In genomic region chr3:135375836-135376235, GRCm38 (mm10) we compare ENCODE assay signal across 20 mouse cellular contexts. TPM values are rescaled to one million over a fixed set of nuclear protein-coding genes. Genes with fewer than 3 reads are reported as not detected.
"Had no signal": no experiment of that assay in that cellular context is flagged by ENCODE, and none has a peak within 500 bp of the region (broad histone marks: within the 10 kb centered on the region; RNA-seq: fewer than 3 reads in every experiment).

No protein-coding gene starts in this region.

- H3K36me3 ChIP-seq: liver, embryonic 12.5 days; midbrain, embryonic 10.5 days; midbrain, embryonic 12.5 days; neural tube, embryonic 13.5 days; neural tube, embryonic 15.5 days had no signal

- H3K4me1 ChIP-seq: liver, embryonic 12.5 days; midbrain, embryonic 10.5 days; midbrain, embryonic 12.5 days; neural tube, embryonic 13.5 days; neural tube, embryonic 15.5 days had no signal

- H3K9me3 ChIP-seq: liver, embryonic 12.5 days; midbrain, embryonic 10.5 days; midbrain, embryonic 12.5 days; neural tube, embryonic 13.5 days; neural tube, embryonic 15.5 days had no signal

- H3K27ac ChIP-seq: liver, embryonic 12.5 days; liver, embryonic 14.5 days; midbrain, embryonic 10.5 days; midbrain, embryonic 12.5 days; neural tube, embryonic 13.5 days; neural tube, embryonic 15.5 days had no signal

- H3K4me2 ChIP-seq: liver, embryonic 12.5 days; midbrain, embryonic 12.5 days; neural tube, embryonic 13.5 days; neural tube, embryonic 15.5 days had no signal

- H3K27me3 ChIP-seq: liver, embryonic 12.5 days; midbrain, embryonic 12.5 days; neural tube, embryonic 13.5 days; neural tube, embryonic 15.5 days had no signal

- ATAC-seq: liver, embryonic 12.5 days; midbrain, embryonic 16.5 days had no signal

- H3K9ac ChIP-seq: liver, embryonic 12.5 days; liver, embryonic 14.5 days; midbrain, embryonic 12.5 days; neural tube, embryonic 13.5 days; neural tube, embryonic 15.5 days had no signal

- DNase-seq: lung, adult 2 months; lung, postnatal 4 days; midbrain, embryonic 14.5 days; retina, postnatal 1 day; right cerebral cortex, adult 18-20 months; right cerebral cortex, postnatal 25 days; right cerebral cortex, postnatal 4 days; spleen, adult 18-20 months had no signal

- H3K4me3 ChIP-seq: liver, embryonic 12.5 days; midbrain, embryonic 10.5 days; midbrain, embryonic 12.5 days; myocyte; neural tube, embryonic 13.5 days; neural tube, embryonic 15.5 days had no signal

RNA-seq across cellular contexts. Expression of gene Slc9b1, which starts 28.0 kb away (rescaled TPM):
- polyA plus RNA-seq: liver, embryonic 16.5 days; midbrain, embryonic 14.5 days; myocyte; neural tube, embryonic 13.5 days; small intestine, adult 2 months; stomach, embryonic 14.5 days; thymus, adult 2 months had no signal
